Mouse (Mus musculus) cerebellum, adult 2 months (tissue): Measurements from ENCODE around the gene Cdh1.

Source experiments
- CTCF ChIP-seq: fragments of 200-500 bp; IDR thresholded peaks from 2 replicates; pipeline ENCODE4 v1.5.1; 2011; ENCODE audit warnings: low read depth, mild to moderate bottlenecking, control low read depth, low read length, moderate library complexity, borderline replicate concordance; ENCODE audit not compliant: insufficient read depth
- POLR2A ChIP-seq: fragments of 200-500 bp; IDR thresholded peaks from 2 replicates; pipeline ENCODE4 v1.6.1; 2011; ENCODE audit warnings: low read length, control low read depth, borderline replicate concordance; ENCODE audit not compliant: insufficient read depth

GRCm38 (mm10) chr8:106554011-106554410, 49.1 kb upstream of the Cdh1 start:
- no peak for TF ChIP-seq CTCF
- no peak for TF ChIP-seq POLR2A
